Mouse (Mus musculus) hindbrain, embryonic 15.5 days (tissue): ENCODE measurements around the gene Gm49394. TPM values are rescaled to one million over a fixed set of nuclear protein-coding genes. Genes with fewer than 3 reads are reported as not detected.
A peak's percentile ranks its signal among the peaks of the same experiment; 100 is the strongest.

Experiments used
- ATAC-seq: fragments of 200-750 bp; cut with Nextera tagmentation; 2 replicates; pipeline ENCODE4 v1.8.0; 2017; ENCODE audit warnings: low read depth, moderate number of reproducible peaks, moderate TSS enrichment; ENCODE audit not compliant: low FRiP score
- H3K27ac ChIP-seq: fragments of 300-500 bp; sonication (generic); replicated peaks from 2 replicates; pipeline ENCODE4 v1.5.1; 2015; ENCODE audit warnings: mild to moderate bottlenecking, inconsistent platforms
- H3K27me3 ChIP-seq: fragments of 300-500 bp; sonication (generic); 2 replicates; pipeline ENCODE4 v1.6.1; 2015; ENCODE audit warnings: control low read depth, inconsistent platforms
- H3K36me3 ChIP-seq: fragments of 300-500 bp; sonication (generic); 2 replicates; pipeline ENCODE4 v1.6.1; 2015; ENCODE audit warnings: control low read depth, inconsistent platforms
- H3K4me1 ChIP-seq: fragments of 300-500 bp; sonication (generic); replicated peaks from 2 replicates; pipeline ENCODE4 v1.6.1; 2015; ENCODE audit warnings: control low read depth, inconsistent platforms
- H3K4me2 ChIP-seq: fragments of 300-500 bp; sonication (generic); 2 replicates; pipeline ENCODE4 v1.6.1; 2015; ENCODE audit warnings: moderate library complexity, mild to moderate bottlenecking, inconsistent platforms
- H3K4me3 ChIP-seq: fragments of 300-500 bp; sonication (generic); 2 replicates; pipeline ENCODE4 v1.5.1; 2015; ENCODE audit warnings: mild to moderate bottlenecking, inconsistent platforms
- H3K9ac ChIP-seq: fragments of 300-500 bp; sonication (generic); 2 replicates; pipeline ENCODE4 v1.6.1; 2015; ENCODE audit warnings: inconsistent platforms
- H3K9me3 ChIP-seq: fragments of 300-500 bp; sonication (generic); 2 replicates; pipeline ENCODE4 v1.6.1; 2016; ENCODE audit warnings: control low read depth, inconsistent platforms
- WGBS: fragments of 180-500 bp; shearing (Covaris S2); methylation state at CpG from one replicate; pipeline ENCODE4 v1.1.7; 2015; 5-methylcytosine and 5-hydroxymethylcytosine counted together
- microRNA counts: library from miRNA; unstranded; fragments of <30 nt; microRNA quantifications from one replicate; lab custom pipeline; 2016
- microRNA-seq: library from miRNA; unstranded; fragments of <30 nt; microRNA quantifications from one replicate; pipeline ENCODE4, GENCODE M21; 2016
- polyA plus RNA-seq: library from polyadenylated mRNA; unstranded; fragments of >200 nt; fragmentation: Nextera tagmentation; extraction: Ambion mirVana; gene quantifications from 2 replicates; pipeline ENCODE4 v1.2.1, GENCODE M21; 2015

Gene Gm49394
- polyA plus RNA-seq, 1 experiment from 2014 or later, result not detected

- Histone ChIP-seq H3K36me3 (no peaks in the 10 kb centered on the region), H3K4me3 (no peak overlapping the region), H3K4me1 (peaks cover 13% of the 10 kb centered on the region), H3K9me3 (no peaks in the 10 kb centered on the region), H3K27ac (peak overlapping the region; percentile 42; the same call in 1 of the 2 replicates), H3K4me2 (peak overlapping the region; percentile 38), H3K9ac (no peak overlapping the region), H3K27me3 (no peaks in the 10 kb centered on the region)
- peak; percentile 86 for ATAC-seq
- WGBS, result under 1% methylated on average over 12 of the region's 12 CpGs
Measured at GRCm38 (mm10) chr7:142610627-142611406, 58.9 kb downstream of the Gm49394 start.

- Histone ChIP-seq H3K4me2 (no peak overlapping the region), H3K9ac (no peak overlapping the region), H3K4me3 (no peak overlapping the region), H3K36me3 (no peaks in the 10 kb centered on the region), H3K27ac (no peak overlapping the region), H3K27me3 (no peaks in the 10 kb centered on the region), H3K9me3 (no peaks in the 10 kb centered on the region), H3K4me1 (no peaks in the 10 kb centered on the region)
- ATAC-seq, result no peak
- 85% methylated on average over 2 of the region's 2 CpGs for WGBS
Measured at GRCm38 (mm10) chr7:142600921-142601320, 68.8 kb downstream of the Gm49394 start.

MicroRNAs encoded within 50 kb of the gene (microRNA counts, 519-probe panel; counts per million panel counts)
- 1,291 counts per million, percentile 4 among the panel's probes with 10 or more counts for microRNA mmu-miR-483 (lab: Ali Mortazavi, UCI)

Small RNA genes lying within 50 kb of the gene (microRNA-seq; reads per million reads assigned to microRNA genes)
- gene Mir483, result 146 reads per million, percentile 56 among the genes with 10 or more reads in this experiment

Other genes starting within 250 kb of the Gm49394 start
- not detected in 2 replicates for gene Syt8, start 235.1 kb downstream of the Gm49394 start, polyA plus RNA-seq
- gene Tnni2, start 228.1 kb downstream of the Gm49394 start, polyA plus RNA-seq, result 0.79 and 1.4 TPM in 2 replicates
- 4.5 and 7.6 TPM in 2 replicates for gene Lsp1, start 209.1 kb downstream of the Gm49394 start, polyA plus RNA-seq
- gene Tnnt3, start 171.1 kb downstream of the Gm49394 start, polyA plus RNA-seq, result 3.3 and 3.6 TPM in 2 replicates
- gene Mrpl23, start 137.3 kb downstream of the Gm49394 start, polyA plus RNA-seq, result 21.1 and 21.6 TPM in 2 replicates
- gene Igf2, start 3.1 kb downstream of the Gm49394 start, polyA plus RNA-seq, result 142 and 184 TPM in 2 replicates
- 0.81 and 2.0 TPM in 2 replicates for gene Ins2, start 73.4 kb upstream of the Gm49394 start, polyA plus RNA-seq